Mouse (Mus musculus) lung, postnatal 0 days (tissue): ENCODE results near the gene Olfr706.

ENCODE experiments used
- CTCF ChIP-seq: IDR thresholded peaks from 2 replicates; pipeline ENCODE4 v1.5.1; 2016; ENCODE audit warnings: antibody characterized with exemption, mild to moderate bottlenecking
- EP300 ChIP-seq: IDR thresholded peaks from 2 replicates; pipeline ENCODE4 v1.6.1; 2016; ENCODE audit warnings: antibody characterized with exemption, mild to moderate bottlenecking, control low read depth

DNA sequence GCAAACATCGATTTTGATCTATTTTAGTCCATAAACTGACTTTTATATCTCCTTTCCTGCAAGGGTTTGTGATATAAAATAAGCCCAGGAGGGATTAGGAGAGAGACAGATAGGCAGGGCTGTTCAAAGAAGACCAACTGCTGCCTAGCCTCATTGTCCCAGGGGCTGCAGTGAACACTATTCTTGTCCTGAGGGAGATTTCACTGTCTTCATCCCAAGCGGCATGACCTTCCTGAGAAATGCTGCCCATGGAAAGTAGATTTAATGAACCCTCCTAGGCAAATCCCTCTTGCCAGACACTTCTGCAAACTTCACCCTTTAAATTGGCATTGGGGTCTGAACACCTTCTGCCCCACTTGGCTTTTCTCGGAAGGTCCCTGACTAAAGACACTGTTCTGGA lies 11.2 kb downstream of the Olfr706 start, which contains the start of gene Olfr705:
- no peak for TF ChIP-seq CTCF
- TF ChIP-seq EP300 = no peak
